Mouse (Mus musculus): Measurements from ENCODE around the gene Tmem201. TPM values are rescaled to one million over a fixed set of nuclear protein-coding genes. Genes with fewer than 3 reads are reported as not detected.

Tmem201 gene
- polyA plus RNA-seq, 1 experiment from 2014 or later: 19.3 TPM

GRCm38 (mm10) chr4:149719686-149720085 is 18.2 kb downstream of the Tmem201 start:
- no peak overlapping the region for H3K4me2 ChIP-seq (replicated peaks; ENCODE audit: low read depth, low read length)
- no peaks in the 10 kb centered on the region for H3K27me3 ChIP-seq (ENCODE audit: control insufficient read depth, insufficient read depth, low read length)
- no peak for ATAC-seq (ENCODE audit: low FRiP score)
- peaks cover 17% of the 10 kb centered on the region for H3K36me3 ChIP-seq (ENCODE audit: control insufficient read depth, insufficient read depth, low read length)
- 85% methylated on average over 6 of the region's 6 CpGs for WGBS
- no peak overlapping the region for H3K4me3 ChIP-seq (ENCODE audit: low read depth, low read length)
- no peak overlapping the region for H3K9ac ChIP-seq (ENCODE audit: low read depth, low read length)
- peak; percentile 60 for DNase-seq (ENCODE audit: low spot score)
- no peaks in the 10 kb centered on the region; the same call in 1 of the 2 replicates for H3K4me1 ChIP-seq (replicated peaks; ENCODE audit: control insufficient read depth, insufficient read depth, low read length)
- H3K27ac ChIP-seq (ENCODE audit: low read depth, low read length): no peak overlapping the region
- no peaks in the 10 kb centered on the region for H3K9me3 ChIP-seq (ENCODE audit: control insufficient read depth, low read length)

- H3K27ac ChIP-seq (ENCODE audit: low read depth, low read length): no peak overlapping the region
- H3K4me1 ChIP-seq (replicated peaks; ENCODE audit: control insufficient read depth, insufficient read depth, low read length): no peaks in the 10 kb centered on the region
- no peak overlapping the region for H3K4me2 ChIP-seq (replicated peaks; ENCODE audit: low read depth, low read length)
- H3K9me3 ChIP-seq (ENCODE audit: control insufficient read depth, low read length): no peaks in the 10 kb centered on the region
- no peak overlapping the region for H3K4me3 ChIP-seq (ENCODE audit: low read depth, low read length)
- H3K36me3 ChIP-seq (ENCODE audit: control insufficient read depth, insufficient read depth, low read length): peaks cover 17% of the 10 kb centered on the region
- no peak overlapping the region for H3K9ac ChIP-seq (ENCODE audit: low read depth, low read length)
- 82% methylated on average over 3 of the region's 3 CpGs for WGBS
- ATAC-seq (ENCODE audit: low FRiP score) (no peak), DNase-seq (ENCODE audit: low spot score) (no peak)
- H3K27me3 ChIP-seq (ENCODE audit: control insufficient read depth, insufficient read depth, low read length): no peaks in the 10 kb centered on the region
Measured at GRCm38 (mm10) chr4:149714542-149714941, 23.3 kb downstream of the Tmem201 start.

DNA sequence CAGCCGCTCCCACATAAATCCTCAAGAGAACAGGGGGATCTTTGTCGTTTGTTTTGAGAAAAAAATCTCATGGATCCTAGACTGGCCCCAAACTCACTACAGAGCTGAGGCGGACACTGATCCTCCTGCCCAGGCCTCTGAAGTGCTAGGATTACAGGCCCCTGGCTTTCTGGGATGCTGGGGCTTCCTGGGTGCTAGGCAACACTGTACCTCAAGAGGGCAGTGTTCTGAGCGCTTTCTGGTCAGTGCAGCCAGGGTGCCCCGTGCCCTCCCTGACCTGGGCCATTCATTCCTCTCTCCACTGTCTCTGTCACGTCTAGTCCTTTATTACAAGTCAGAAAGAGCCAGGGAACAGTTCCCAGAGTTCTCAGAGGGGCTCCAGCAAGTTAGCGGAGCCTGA is 25.9 kb downstream of the Tmem201 start:
- Histone ChIP-seq H3K27ac (ENCODE audit: low read depth, low read length) (no peak overlapping the region), H3K27me3 (ENCODE audit: control insufficient read depth, insufficient read depth, low read length) (no peaks in the 10 kb centered on the region), H3K36me3 (ENCODE audit: control insufficient read depth, insufficient read depth, low read length) (peaks cover 12% of the 10 kb centered on the region), H3K9me3 (ENCODE audit: control insufficient read depth, low read length) (no peaks in the 10 kb centered on the region), H3K4me1 (replicated peaks; ENCODE audit: control insufficient read depth, insufficient read depth, low read length) (no peaks in the 10 kb centered on the region), H3K4me2 (replicated peaks; ENCODE audit: low read depth, low read length) (no peak overlapping the region), H3K9ac (ENCODE audit: low read depth, low read length) (no peak overlapping the region), H3K4me3 (ENCODE audit: low read depth, low read length) (no peak overlapping the region)
- ATAC-seq (ENCODE audit: low FRiP score): peak; percentile 53; the same call in 1 of the 2 replicates
- 16% methylated on average over 7 of the region's 7 CpGs for WGBS
- peak; percentile 82 for DNase-seq (ENCODE audit: low spot score)

GRCm38 (mm10) chr4:149711485-149711884 is 26.4 kb downstream of the Tmem201 start:
- ATAC-seq (ENCODE audit: low FRiP score): no peak
- H3K27me3 ChIP-seq (ENCODE audit: control insufficient read depth, insufficient read depth, low read length): no peaks in the 10 kb centered on the region
- peaks cover 11% of the 10 kb centered on the region for H3K36me3 ChIP-seq (ENCODE audit: control insufficient read depth, insufficient read depth, low read length)
- H3K4me3 ChIP-seq (ENCODE audit: low read depth, low read length): no peak overlapping the region
- no peak for DNase-seq (ENCODE audit: low spot score)
- H3K27ac ChIP-seq (ENCODE audit: low read depth, low read length): no peak overlapping the region
- H3K4me1 ChIP-seq (replicated peaks; ENCODE audit: control insufficient read depth, insufficient read depth, low read length): no peaks in the 10 kb centered on the region
- 89% methylated on average over 5 of the region's 5 CpGs for WGBS
- H3K4me2 ChIP-seq (replicated peaks; ENCODE audit: low read depth, low read length): no peak overlapping the region
- no peak overlapping the region for H3K9ac ChIP-seq (ENCODE audit: low read depth, low read length)
- no peaks in the 10 kb centered on the region for H3K9me3 ChIP-seq (ENCODE audit: control insufficient read depth, low read length)

DNA sequence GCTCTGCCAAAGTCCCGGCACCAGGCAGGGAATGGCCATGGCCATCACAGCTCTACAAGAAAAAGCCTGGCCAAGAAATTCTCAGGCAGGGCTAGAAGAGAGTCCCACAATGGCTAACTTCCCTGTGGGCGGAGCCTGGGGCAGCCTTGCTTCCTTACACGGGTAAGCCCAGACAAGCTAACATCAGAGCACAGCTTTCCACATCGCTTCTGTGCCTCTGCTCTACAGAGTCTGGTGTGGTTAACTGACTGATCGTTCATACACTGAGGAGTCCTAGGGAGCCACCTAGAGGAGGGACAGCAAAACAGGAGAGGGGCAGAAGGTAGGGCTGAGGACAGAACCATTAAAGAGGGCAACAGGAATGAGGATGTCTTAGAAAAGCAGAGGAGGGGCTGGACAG is 27.3 kb downstream of the Tmem201 start:
- ATAC-seq (ENCODE audit: low FRiP score): peak; percentile 19; the same call in 1 of the 2 replicates
- 28% methylated on average over 5 of the region's 5 CpGs for WGBS
- H3K27me3 ChIP-seq (ENCODE audit: control insufficient read depth, insufficient read depth, low read length): no peaks in the 10 kb centered on the region
- no peak overlapping the region for H3K9ac ChIP-seq (ENCODE audit: low read depth, low read length)
- no peak overlapping the region for H3K4me3 ChIP-seq (ENCODE audit: low read depth, low read length)
- no peaks in the 10 kb centered on the region for H3K9me3 ChIP-seq (ENCODE audit: control insufficient read depth, low read length)
- peak; percentile 52 for DNase-seq (ENCODE audit: low spot score)
- no peak overlapping the region for H3K4me2 ChIP-seq (replicated peaks; ENCODE audit: low read depth, low read length)
- no peak overlapping the region for H3K27ac ChIP-seq (ENCODE audit: low read depth, low read length)
- no peaks in the 10 kb centered on the region for H3K4me1 ChIP-seq (replicated peaks; ENCODE audit: control insufficient read depth, insufficient read depth, low read length)
- peaks cover 5% of the 10 kb centered on the region; the same call in 1 of the 2 replicates for H3K36me3 ChIP-seq (ENCODE audit: control insufficient read depth, insufficient read depth, low read length)

DNA sequence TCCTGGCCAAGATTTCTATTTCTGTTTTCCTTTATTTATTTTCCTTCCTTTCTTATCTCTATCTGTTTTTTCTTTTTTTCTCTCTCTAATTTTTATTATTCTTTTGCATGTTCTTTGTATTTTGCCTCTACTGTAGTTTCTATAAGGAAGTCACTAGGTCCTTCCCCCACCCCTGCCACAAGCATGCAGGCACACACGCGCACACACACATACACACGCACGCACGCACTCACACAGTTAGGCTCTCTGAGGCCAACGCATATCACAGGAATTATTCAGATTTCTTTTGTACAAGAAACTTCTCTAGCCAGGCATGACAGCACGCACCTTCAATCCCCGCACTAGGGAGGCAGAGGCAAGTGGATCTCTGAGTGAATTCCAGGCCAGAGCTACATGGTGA is 31.9 kb downstream of the Tmem201 start:
- Histone ChIP-seq H3K4me1 (replicated peaks; ENCODE audit: control insufficient read depth, insufficient read depth, low read length) (no peaks in the 10 kb centered on the region), H3K27ac (ENCODE audit: low read depth, low read length) (no peak overlapping the region), H3K9me3 (ENCODE audit: control insufficient read depth, low read length) (no peaks in the 10 kb centered on the region), H3K4me2 (replicated peaks; ENCODE audit: low read depth, low read length) (no peak overlapping the region), H3K4me3 (ENCODE audit: low read depth, low read length) (no peak overlapping the region), H3K9ac (ENCODE audit: low read depth, low read length) (no peak overlapping the region), H3K36me3 (ENCODE audit: control insufficient read depth, insufficient read depth, low read length) (no peaks in the 10 kb centered on the region), H3K27me3 (ENCODE audit: control insufficient read depth, insufficient read depth, low read length) (no peaks in the 10 kb centered on the region)
- DNase-seq (ENCODE audit: low spot score) (no peak), ATAC-seq (ENCODE audit: low FRiP score) (no peak)
- 93% methylated on average over 8 of the region's 8 CpGs for WGBS

DNA sequence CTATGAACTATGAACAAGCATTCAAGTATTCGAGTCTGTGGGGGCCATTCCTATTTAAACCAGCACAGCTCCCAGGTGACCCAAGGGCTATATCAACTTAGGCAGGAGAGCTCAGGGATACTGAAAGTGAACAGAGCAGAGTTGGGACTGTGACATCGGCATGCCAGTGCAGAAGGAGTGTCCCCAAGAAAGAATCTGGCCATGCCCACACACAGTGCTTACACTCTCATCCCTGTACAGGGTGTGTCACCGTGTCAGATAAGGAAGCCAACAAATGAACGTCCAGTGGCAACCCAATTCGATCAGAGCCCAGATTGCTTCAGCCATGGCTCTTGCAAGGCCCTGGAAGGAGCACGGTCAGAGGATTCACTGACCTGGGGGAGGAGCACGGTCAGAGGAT is 32.5 kb downstream of the Tmem201 start:
- WGBS: 81% methylated on average over 7 of the region's 7 CpGs
- Histone ChIP-seq H3K4me1 (replicated peaks; ENCODE audit: control insufficient read depth, insufficient read depth, low read length) (no peaks in the 10 kb centered on the region), H3K36me3 (ENCODE audit: control insufficient read depth, insufficient read depth, low read length) (no peaks in the 10 kb centered on the region), H3K4me3 (ENCODE audit: low read depth, low read length) (no peak overlapping the region), H3K4me2 (replicated peaks; ENCODE audit: low read depth, low read length) (no peak overlapping the region), H3K27me3 (ENCODE audit: control insufficient read depth, insufficient read depth, low read length) (no peaks in the 10 kb centered on the region; the same call in 1 of the 2 replicates), H3K9ac (ENCODE audit: low read depth, low read length) (no peak overlapping the region), H3K27ac (ENCODE audit: low read depth, low read length) (no peak overlapping the region), H3K9me3 (ENCODE audit: control insufficient read depth, low read length) (no peaks in the 10 kb centered on the region)
- no peak for ATAC-seq (ENCODE audit: low FRiP score)
- DNase-seq (ENCODE audit: low spot score): no peak

DNA sequence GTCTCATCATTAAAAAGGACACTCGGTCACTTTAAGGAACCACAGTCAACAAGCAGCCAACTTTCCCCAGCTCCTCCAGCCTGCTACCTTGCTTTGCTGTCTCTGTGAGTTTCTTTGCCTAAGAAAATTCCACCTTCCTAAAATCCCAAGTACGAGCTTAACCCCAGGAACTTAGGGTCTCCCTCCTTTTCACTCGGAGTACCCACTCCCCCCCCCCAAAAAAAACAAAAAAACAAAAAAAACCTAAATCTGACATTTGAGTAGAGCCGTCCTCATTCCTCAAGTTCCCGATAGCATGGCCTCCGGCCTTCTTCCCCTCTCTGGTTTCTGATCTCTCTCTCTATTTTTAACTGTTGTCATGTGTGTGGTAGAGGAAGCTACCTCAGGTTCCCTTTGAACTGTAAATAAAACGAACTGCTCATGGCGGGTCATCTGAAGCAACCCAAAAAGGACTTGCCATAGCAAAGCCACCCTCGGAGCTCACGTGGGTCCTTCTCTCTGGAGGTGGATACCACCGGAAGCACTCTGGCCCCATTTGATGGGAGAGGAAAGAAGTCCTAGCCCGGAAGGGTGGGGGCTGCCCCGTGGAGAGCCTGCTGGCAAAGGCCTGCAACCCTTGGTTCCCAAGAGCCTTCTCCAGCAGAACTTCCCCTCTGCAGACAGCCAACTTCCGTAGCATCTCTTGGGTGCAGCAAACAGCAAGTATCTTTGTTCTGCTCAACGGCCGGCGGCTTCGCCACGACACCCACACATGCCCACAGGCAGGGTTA is 35.4 kb downstream of the Tmem201 start, which contains the start of gene Pik3cd:
TSS of gene Pik3cd (minus strand) at position 362 of the 770 bp plus-strand sequence.
- no peak within 1 kb of the TSS for H3K27ac ChIP-seq (ENCODE audit: low read depth, low read length)
- H3K9ac ChIP-seq (ENCODE audit: low read depth, low read length): no peak within 1 kb of the TSS
- H3K4me3 ChIP-seq (ENCODE audit: low read depth, low read length): no peak within 1 kb of the TSS
- peaks cover 6% of the 10 kb centered on the region; the same call in 1 of the 2 replicates for H3K27me3 ChIP-seq (ENCODE audit: control insufficient read depth, insufficient read depth, low read length)
- no peak within 1 kb of the TSS for H3K4me2 ChIP-seq (replicated peaks; ENCODE audit: low read depth, low read length)
- no peaks in the 10 kb centered on the region for H3K36me3 ChIP-seq (ENCODE audit: control insufficient read depth, insufficient read depth, low read length)
- 71% methylated on average over 19 of the region's 19 CpGs for WGBS
- ATAC-seq (ENCODE audit: low FRiP score) (no peak), DNase-seq (ENCODE audit: low spot score) (no peak)
- H3K4me1 ChIP-seq (replicated peaks; ENCODE audit: control insufficient read depth, insufficient read depth, low read length): no peaks in the 10 kb centered on the region
- H3K9me3 ChIP-seq (ENCODE audit: control insufficient read depth, low read length): no peaks in the 10 kb centered on the region

All from hindbrain, embryonic 11.5 days (tissue).